Mouse (Mus musculus) common myeloid progenitor, adult 5-6 weeks (primary cell): ENCODE results near the gene Ankra2. TPM values are rescaled to one million over a fixed set of nuclear protein-coding genes. Genes with fewer than 3 reads are reported as not detected.

ENCODE experiments used
- total RNA-seq: library from RNA; stranded (forward); fragments of 200-1000, 187-1606 nt; gene quantifications from 2 replicates; pipeline ENCODE4 v1.2.3, GENCODE M21; 2017

Gene Ankra2
- total RNA-seq, 1 experiment from 2014 or later = 32.3 TPM

Other genes with a start within 250 kb of the Ankra2 start
- gene Arhgef28, start 56.6 kb upstream of the Ankra2 start, total RNA-seq = 4.1 and 5.3 TPM in 2 replicates
- 47.2 and 52.2 TPM in 2 replicates for gene Utp15, start within 50 bp of the Ankra2 start, total RNA-seq
- not detected in 2 replicates for gene Gm21976, start 16.8 kb downstream of the Ankra2 start, total RNA-seq
- 2,029 and 2,484 TPM in 2 replicates for gene Btf3, start 53.9 kb downstream of the Ankra2 start, total RNA-seq
- not detected in 2 replicates for gene Foxd1, start 91.2 kb downstream of the Ankra2 start, total RNA-seq
- gene Gm10320, start 228.9 kb downstream of the Ankra2 start, total RNA-seq = 2.4 and 4.7 TPM in 2 replicates